Mouse (Mus musculus): ENCODE data around the gene Chid1. TPM values are rescaled to one million over a fixed set of nuclear protein-coding genes. Genes with fewer than 3 reads are reported as not detected.

The Chid1 gene
- polyA plus RNA-seq (2012), result 14.6 and 17.4 TPM in 2 replicates

- no peak for TF ChIP-seq GATA1 (IDR thresholded peaks at IDR 0.05; ENCODE audit: low read length)
These were observed at the start of gene Chid1 for GRCm38 (mm10) chr7:141539556-141540311. Chid1 (minus strand) TSS chr7:141539857.

- no peak for TF ChIP-seq GATA1 (IDR thresholded peaks at IDR 0.05; ENCODE audit: low read length)
These were observed 49.2 kb upstream of the Chid1 start for GRCm38 (mm10) chr7:141588890-141589289.

GRCm38 (mm10) chr7:141585881-141586280, 46.2 kb upstream of the Chid1 start:
- no peak for TF ChIP-seq GATA1 (IDR thresholded peaks at IDR 0.05; ENCODE audit: low read length)

- no peak for TF ChIP-seq GATA1 (IDR thresholded peaks at IDR 0.05; ENCODE audit: low read length)
These were observed 45.6 kb upstream of the Chid1 start for GRCm38 (mm10) chr7:141585288-141585687.

GRCm38 (mm10) chr7:141584048-141584841, 44.6 kb upstream of the Chid1 start:
- no peak for TF ChIP-seq GATA1 (IDR thresholded peaks at IDR 0.05; ENCODE audit: low read length)

GRCm38 (mm10) chr7:141581323-141581722, 41.7 kb upstream of the Chid1 start:
- no peak for TF ChIP-seq GATA1 (IDR thresholded peaks at IDR 0.05; ENCODE audit: low read length)

- no peak for TF ChIP-seq GATA1 (IDR thresholded peaks at IDR 0.05; ENCODE audit: low read length)
These were observed 39.3 kb upstream of the Chid1 start for GRCm38 (mm10) chr7:141578943-141579342.

- no peak for TF ChIP-seq GATA1 (IDR thresholded peaks at IDR 0.05; ENCODE audit: low read length)
These were observed 38.9 kb upstream of the Chid1 start for GRCm38 (mm10) chr7:141578511-141578910.

- no peak for TF ChIP-seq GATA1 (IDR thresholded peaks at IDR 0.05; ENCODE audit: low read length)
These were observed 38.1 kb upstream of the Chid1 start for GRCm38 (mm10) chr7:141577801-141578200.

GRCm38 (mm10) chr7:141575481-141575880, 35.8 kb upstream of the Chid1 start:
- TF ChIP-seq GATA1 (IDR thresholded peaks at IDR 0.05; ENCODE audit: low read length), result no peak

GRCm38 (mm10) chr7:141574041-141574440, 34.4 kb upstream of the Chid1 start:
- no peak for TF ChIP-seq GATA1 (IDR thresholded peaks at IDR 0.05; ENCODE audit: low read length)

GRCm38 (mm10) chr7:141570625-141571295, 31.1 kb upstream of the Chid1 start:
- no peak for TF ChIP-seq GATA1 (IDR thresholded peaks at IDR 0.05; ENCODE audit: low read length)

GRCm38 (mm10) chr7:141569916-141570315, 30.3 kb upstream of the Chid1 start:
- no peak for TF ChIP-seq GATA1 (IDR thresholded peaks at IDR 0.05; ENCODE audit: low read length)

- TF ChIP-seq GATA1 (IDR thresholded peaks at IDR 0.05; ENCODE audit: low read length), result no peak
These were observed 29.7 kb upstream of the Chid1 start for GRCm38 (mm10) chr7:141569283-141569803.

GRCm38 (mm10) chr7:141566587-141566986, 26.9 kb upstream of the Chid1 start:
- TF ChIP-seq GATA1 (IDR thresholded peaks at IDR 0.05; ENCODE audit: low read length), result no peak

- no peak for TF ChIP-seq GATA1 (IDR thresholded peaks at IDR 0.05; ENCODE audit: low read length)
These were observed 24.9 kb upstream of the Chid1 start for GRCm38 (mm10) chr7:141564561-141564960.
